Mouse (Mus musculus): ENCODE results near the gene Tgfa.

Gene Tgfa

DNA sequence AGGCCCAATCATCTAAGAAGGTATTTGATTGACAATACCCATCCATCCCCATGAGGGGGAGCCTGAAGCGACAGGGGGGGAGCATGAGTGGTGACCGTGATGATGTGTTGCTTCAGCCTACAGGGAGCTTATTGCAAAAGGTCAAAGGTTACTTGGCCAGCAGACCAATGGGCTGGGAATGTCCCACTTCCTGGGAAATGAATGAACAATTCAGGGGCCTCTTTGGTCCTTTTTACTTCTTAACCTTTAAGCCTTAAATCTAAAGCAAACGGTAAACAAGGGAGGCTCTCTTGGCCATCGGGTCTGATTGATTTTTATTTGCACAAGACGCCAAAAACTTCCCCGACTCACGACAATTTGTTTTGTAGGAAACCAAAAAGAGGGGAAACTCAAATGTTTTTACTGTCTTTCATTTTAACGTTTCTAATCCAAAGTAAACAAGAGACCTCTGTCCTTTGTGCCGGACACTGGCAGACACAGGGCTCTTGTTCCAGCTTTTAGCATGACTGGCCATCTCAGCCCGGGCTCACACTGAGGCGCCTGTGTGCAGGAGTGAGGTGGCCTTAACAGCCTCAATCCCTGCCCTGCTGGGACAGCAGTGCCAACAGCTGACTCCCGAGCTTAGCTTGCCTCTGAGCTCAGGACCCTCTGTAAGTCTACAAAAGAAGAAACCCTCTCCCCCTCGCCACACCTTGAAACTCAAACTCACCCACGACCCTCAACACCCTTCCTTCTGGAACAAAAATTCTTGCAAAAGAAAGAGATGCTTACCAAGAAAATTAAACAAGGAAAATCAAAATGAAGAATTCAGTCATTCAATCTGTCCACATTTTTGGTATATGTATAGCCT, 8.7 kb upstream of the Tgfa start:
- DNase-seq (ENCODE audit: low spot score in 2 of 2), result no peak

GRCm38 (mm10) chr6:86188741-86189480, 6.1 kb upstream of the Tgfa start:
- no peak for DNase-seq (ENCODE audit: low spot score in 2 of 2)

DNA sequence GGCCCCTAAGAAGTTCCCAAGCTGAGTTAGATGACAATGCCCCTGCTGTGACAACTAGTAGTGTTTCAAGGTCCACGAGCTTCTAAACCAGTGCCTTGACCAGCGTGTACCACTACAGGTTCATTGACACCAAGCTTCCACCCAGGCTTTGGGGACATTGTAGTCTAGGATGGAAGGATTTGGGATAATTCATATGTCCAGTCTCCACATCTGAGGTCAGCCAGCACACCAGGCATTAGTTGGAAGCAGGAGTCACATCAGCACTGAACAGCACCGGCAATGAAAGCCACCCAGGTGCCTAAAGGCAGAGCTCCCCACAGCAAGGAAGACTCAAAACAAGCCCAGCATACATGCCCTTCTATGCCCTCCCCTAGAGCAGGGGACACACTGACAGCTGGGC, 4.4 kb upstream of the Tgfa start:
- DNase-seq (ENCODE audit: low spot score in 2 of 2), result no peak

DNA sequence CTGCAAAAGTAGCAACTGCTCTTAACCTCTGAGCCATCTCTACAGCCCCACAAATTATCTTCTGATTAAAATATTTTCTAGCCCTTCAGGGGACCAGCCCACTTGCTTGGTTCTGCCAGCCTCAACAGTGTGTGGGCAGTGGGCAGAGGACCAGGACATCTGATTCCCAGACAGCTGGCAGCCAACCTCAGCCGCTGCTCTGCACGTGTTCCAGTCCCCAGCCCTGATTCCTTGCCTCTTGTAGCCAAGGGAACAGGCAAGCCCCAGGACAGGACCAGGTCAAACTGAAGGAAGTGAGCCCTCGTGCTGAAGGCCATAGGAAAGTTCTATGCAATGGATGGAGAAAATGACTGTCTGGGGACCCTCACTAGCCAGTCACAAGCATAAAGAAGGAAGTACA, 2.0 kb upstream of the Tgfa start:
- DNase-seq (ENCODE audit: low spot score in 2 of 2), result no peak

- DNase-seq (ENCODE audit: low spot score in 2 of 2), result no peak
These were observed 1.1 kb upstream of the Tgfa start for GRCm38 (mm10) chr6:86193879-86194278.

GRCm38 (mm10) chr6:86196034-86196433, 1.0 kb downstream of the Tgfa start:
- no peak for DNase-seq (ENCODE audit: low spot score in 2 of 2)

DNA sequence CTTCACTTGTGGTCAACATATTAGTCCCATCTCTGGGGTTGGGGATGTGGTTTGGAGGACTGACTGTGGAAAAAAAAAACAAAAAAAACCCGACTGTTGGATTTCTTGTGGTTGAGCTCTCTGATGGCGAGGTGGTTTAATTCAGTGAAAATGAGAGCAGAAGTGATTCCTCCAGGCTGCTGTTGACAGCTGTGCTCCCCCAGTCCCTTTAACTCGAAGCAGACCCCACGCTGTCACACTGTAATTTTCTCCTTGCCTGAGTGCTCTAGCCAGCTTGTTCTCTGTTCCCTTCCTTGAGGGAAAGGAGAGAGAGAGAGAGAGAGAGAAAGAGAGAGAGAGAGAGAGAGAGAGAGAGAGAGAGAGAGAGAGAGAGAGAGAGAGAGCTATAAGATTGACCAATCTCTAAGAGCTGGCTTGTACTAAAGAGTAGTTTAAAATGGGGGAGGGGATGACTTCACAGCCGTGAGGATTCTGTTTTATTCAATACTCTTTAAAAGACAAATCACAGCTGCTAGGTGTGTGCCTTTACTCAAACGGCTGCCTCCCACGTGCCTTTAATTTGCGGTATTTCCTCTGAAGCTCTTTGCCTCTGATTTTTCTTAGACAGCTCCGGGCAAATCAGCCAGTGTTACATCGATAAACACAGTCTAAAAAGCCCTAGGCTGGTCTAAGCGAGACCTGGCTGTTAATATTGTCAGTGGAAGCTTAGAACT, 2.3 kb downstream of the Tgfa start:
- DNase-seq (ENCODE audit: low spot score in 2 of 2), result no peak

GRCm38 (mm10) chr6:86200934-86201333, 5.9 kb downstream of the Tgfa start:
- no peak for DNase-seq (ENCODE audit: low spot score in 2 of 2)

DNA sequence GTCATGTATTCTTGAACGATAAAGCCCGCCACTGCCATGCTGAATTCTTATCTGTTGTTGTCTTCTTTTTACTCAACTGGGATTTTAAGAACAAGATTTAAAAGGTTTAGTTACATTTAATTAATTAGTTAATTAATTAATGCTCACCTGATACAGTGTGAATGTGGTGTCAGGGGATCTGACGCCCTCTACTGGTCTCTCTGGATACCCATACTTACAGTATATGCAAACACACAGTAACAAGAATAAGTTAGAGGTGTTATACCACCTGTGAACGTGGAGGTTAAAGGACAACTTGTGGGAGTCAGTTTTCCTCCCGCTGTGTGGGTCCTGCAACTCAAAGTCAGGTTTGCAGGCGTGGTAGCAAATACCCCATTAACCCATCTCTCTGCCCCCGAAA, 8.1 kb downstream of the Tgfa start:
- no peak for DNase-seq (ENCODE audit: low spot score in 2 of 2)

DNA sequence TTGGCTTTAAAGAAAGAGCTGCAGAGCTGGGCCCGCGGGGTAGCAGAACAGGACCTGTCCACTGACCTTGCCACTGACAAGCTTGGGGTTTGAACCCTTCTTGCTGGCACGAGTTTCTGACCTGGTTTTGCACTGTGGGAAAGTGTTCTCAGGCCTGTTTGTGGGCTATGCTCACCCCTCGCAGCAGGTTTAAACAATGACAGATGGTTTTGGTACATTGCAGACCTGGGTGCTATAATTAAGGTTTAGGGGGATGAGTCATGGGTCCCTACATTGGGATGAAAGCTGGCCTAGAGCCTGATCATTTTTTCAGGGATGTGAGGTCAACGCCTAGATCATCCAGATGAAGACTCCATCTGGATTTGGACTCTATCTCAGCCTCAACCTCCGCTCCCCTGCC, 11.0 kb downstream of the Tgfa start:
- DNase-seq (ENCODE audit: low spot score in 2 of 2), result no peak

- no peak for DNase-seq (ENCODE audit: low spot score in 2 of 2)
These were observed 12.0 kb downstream of the Tgfa start for GRCm38 (mm10) chr6:86206985-86207384.

DNA sequence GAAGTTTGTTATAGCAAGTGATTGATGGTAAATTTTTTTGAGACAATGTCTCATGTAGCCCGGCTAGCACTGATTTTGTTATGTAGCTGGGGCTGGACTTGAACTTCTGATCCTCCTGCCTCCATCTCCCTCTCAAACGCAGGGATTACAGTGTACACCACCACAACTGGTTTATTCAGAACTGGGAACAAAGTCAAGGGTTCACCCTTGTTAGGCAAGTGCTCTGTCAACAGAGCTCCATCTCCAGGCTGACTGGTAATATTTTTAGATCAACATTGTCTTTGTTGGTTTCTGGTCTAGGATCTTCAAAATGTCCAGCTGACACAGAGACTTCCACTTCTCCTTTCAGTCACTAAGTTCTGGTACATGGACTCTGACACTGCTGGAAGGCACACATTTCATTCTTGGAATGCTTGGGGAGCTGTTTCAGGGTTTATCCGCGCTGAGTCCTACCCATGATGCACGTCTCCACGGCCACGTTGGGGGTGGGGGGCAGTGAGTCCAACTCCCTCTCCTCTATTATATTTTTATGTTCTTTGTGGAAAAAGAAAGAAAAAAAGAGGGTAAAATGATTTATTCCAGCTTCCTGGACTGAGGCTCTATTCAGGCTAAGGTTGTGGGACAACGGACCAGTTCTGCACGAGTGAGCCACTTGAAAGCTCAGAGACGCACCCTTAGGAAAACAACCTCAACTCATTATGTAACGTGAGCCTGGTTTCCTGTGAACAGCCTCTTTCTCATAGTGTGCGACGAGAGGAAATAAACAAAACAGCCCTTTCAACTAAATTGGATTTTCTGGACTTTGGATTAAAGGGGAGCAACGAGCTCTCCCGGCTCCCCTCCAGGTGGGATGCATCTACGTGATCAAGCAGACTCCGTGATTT, 14.4 kb downstream of the Tgfa start:
- peak in 1 of 2 experiments; percentile 21 for DNase-seq (ENCODE audit: low spot score in 2 of 2)

DNA sequence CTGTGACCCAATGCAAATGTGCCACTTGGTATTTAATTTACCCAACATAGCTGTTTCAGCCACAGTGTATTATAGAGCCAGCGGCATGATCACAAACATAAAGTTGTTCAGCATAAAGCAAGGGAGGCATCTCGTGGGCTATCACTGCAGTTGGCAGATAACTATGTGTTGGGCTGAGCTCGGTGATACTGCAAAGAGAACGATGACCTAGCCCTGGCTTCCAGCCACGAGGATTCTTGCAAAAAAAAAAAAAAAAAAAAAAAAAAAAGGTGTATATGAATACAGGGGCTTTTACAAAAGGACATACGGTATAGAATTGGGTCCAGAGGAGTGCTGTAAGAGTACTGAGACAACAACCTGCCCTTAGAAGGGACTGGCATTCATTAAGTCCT, 15.0 kb downstream of the Tgfa start:
- DNase-seq (ENCODE audit: low spot score in 2 of 2), result no peak

DNA sequence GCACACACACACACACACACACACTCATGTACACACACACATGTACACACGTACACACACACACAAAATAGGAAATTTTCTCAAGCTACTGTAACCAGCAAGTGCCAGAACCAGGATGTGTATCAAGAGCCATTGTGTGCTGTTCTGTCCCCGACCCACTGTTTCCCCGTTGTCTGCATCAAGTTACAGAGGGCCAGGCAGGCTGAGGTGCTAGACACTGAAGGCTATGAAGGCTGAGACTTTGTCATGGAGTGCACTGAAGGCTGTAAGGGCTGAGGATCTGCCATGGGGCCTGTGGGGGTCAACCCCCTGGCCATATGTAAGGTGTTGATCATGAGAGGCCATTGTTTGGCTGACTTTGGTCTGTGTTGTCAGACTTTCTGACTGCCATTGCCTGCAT, 15.6 kb downstream of the Tgfa start:
- no peak for DNase-seq (ENCODE audit: low spot score in 2 of 2)

- no peak for DNase-seq (ENCODE audit: low spot score in 2 of 2)
These were observed 16.2 kb downstream of the Tgfa start for GRCm38 (mm10) chr6:86211081-86211763.

GRCm38 (mm10) chr6:86212871-86213640, 18.0 kb downstream of the Tgfa start:
- DNase-seq (ENCODE audit: low spot score in 2 of 2), result peak; percentile 22 to 24

GRCm38 (mm10) chr6:86218066-86218465, 23.0 kb downstream of the Tgfa start:
- no peak for DNase-seq (ENCODE audit: low spot score in 2 of 2)

GRCm38 (mm10) chr6:86218739-86219138, 23.7 kb downstream of the Tgfa start:
- DNase-seq (ENCODE audit: low spot score in 2 of 2), result no peak

GRCm38 (mm10) chr6:86219494-86219893, 24.5 kb downstream of the Tgfa start:
- peak; percentile 21 to 63 for DNase-seq (ENCODE audit: low spot score in 2 of 2)

- DNase-seq (ENCODE audit: low spot score in 2 of 2), result no peak
These were observed 25.1 kb downstream of the Tgfa start for GRCm38 (mm10) chr6:86220171-86220570.

Measured in heart, adult 9 months (tissue).